Mouse (Mus musculus): ENCODE results near the gene Krtap6-5. TPM values are rescaled to one million over a fixed set of nuclear protein-coding genes. Genes with fewer than 3 reads are reported as not detected.
"Not testable (repeated sequence)": the region's sequence is repeated elsewhere in the genome, so short reads cannot be mapped to it uniquely, and the experiment has no call there.

Krtap6-5 gene
- polyA plus RNA-seq (2016; fragmentation: Nextera tagmentation; extraction: Ambion mirVana), result not detected in 2 replicates

GRCm38 (mm10) chr16:89047783-89048182 is at the start of gene Krtap6-5:
TSS of gene Krtap6-5 (minus strand) at chr16:89047883.
- no peak within 1 kb of the TSS for H3K4me3 ChIP-seq
- no peak within 1 kb of the TSS for H3K27ac ChIP-seq
- H3K36me3 ChIP-seq, result no peaks in the 10 kb centered on the region
- no peaks in the 10 kb centered on the region for H3K4me1 ChIP-seq
- no peak for ATAC-seq
- 0 out of 2 replicates have a peak, but pooled peaks cover 4% of the 10 kb centered on the region for H3K9me3 ChIP-seq (replicated peaks)
- no peaks in the 10 kb centered on the region for H3K27me3 ChIP-seq (replicated peaks)
- no peak within 1 kb of the TSS for H3K9ac ChIP-seq
- no peak within 1 kb of the TSS for H3K4me2 ChIP-seq
- WGBS (ENCODE audit: insufficient replicate concordance), result 73% methylated on average over 3 of the region's 3 CpGs

GRCm38 (mm10) chr16:89071041-89071440 is 23.4 kb upstream of the Krtap6-5 start:
- not testable (repeated sequence) for H3K27me3 ChIP-seq (replicated peaks); H3K9ac ChIP-seq; H3K4me2 ChIP-seq; H3K27ac ChIP-seq; H3K36me3 ChIP-seq; H3K4me1 ChIP-seq; ATAC-seq; H3K9me3 ChIP-seq (replicated peaks); H3K4me3 ChIP-seq
- WGBS (ENCODE audit: insufficient replicate concordance), result 51% methylated on average over 2 of the region's 2 CpGs

GRCm38 (mm10) chr16:89063902-89064301 is 16.2 kb upstream of the Krtap6-5 start, which contains the start of gene 1110025L11Rik:
TSS of gene 1110025L11Rik (minus strand) at chr16:89064002.
- H3K4me2 ChIP-seq; H3K9ac ChIP-seq; H3K4me3 ChIP-seq; H3K27ac ChIP-seq; H3K9me3 ChIP-seq (replicated peaks); ATAC-seq; H3K36me3 ChIP-seq; H3K27me3 ChIP-seq (replicated peaks); H3K4me1 ChIP-seq: not testable (repeated sequence)
- no CpG with 5 or more reads among the region's 2 CpGs for WGBS (ENCODE audit: insufficient replicate concordance)

- not testable (repeated sequence) for ATAC-seq; H3K27ac ChIP-seq; H3K4me1 ChIP-seq; H3K9me3 ChIP-seq (replicated peaks); H3K27me3 ChIP-seq (replicated peaks); H3K9ac ChIP-seq; H3K4me2 ChIP-seq; H3K4me3 ChIP-seq; H3K36me3 ChIP-seq
- WGBS (ENCODE audit: insufficient replicate concordance), result 68% methylated on average over 2 of the region's 4 CpGs
Measured at GRCm38 (mm10) chr16:89041372-89041771, 6.3 kb downstream of the Krtap6-5 start, which contains the start of gene Gm10228. TSS of gene Gm10228 (minus strand) at chr16:89041472.

GRCm38 (mm10) chr16:89031399-89031798 is 16.3 kb downstream of the Krtap6-5 start, which contains the start of gene Krtap6-1:
TSS of gene Krtap6-1 (plus strand) at chr16:89031699.
- not testable (repeated sequence) for H3K4me1 ChIP-seq; ATAC-seq; H3K27me3 ChIP-seq (replicated peaks); H3K9me3 ChIP-seq (replicated peaks); H3K9ac ChIP-seq; H3K36me3 ChIP-seq; H3K27ac ChIP-seq; H3K4me3 ChIP-seq; H3K4me2 ChIP-seq
- WGBS (ENCODE audit: insufficient replicate concordance), result 77% methylated on average over 3 of the region's 3 CpGs

GRCm38 (mm10) chr16:89014984-89015383 is 32.7 kb downstream of the Krtap6-5 start, which contains the start of gene Gm10229:
TSS of gene Gm10229 (plus strand) at chr16:89015284.
- H3K4me1 ChIP-seq; ATAC-seq; H3K36me3 ChIP-seq; H3K27me3 ChIP-seq (replicated peaks); H3K27ac ChIP-seq; H3K9me3 ChIP-seq (replicated peaks); H3K4me2 ChIP-seq; H3K4me3 ChIP-seq; H3K9ac ChIP-seq: not testable (repeated sequence)
- 78% methylated on average over 3 of the region's 3 CpGs for WGBS (ENCODE audit: insufficient replicate concordance)

- H3K36me3 ChIP-seq, result no peaks in the 10 kb centered on the region
- H3K27me3 ChIP-seq (replicated peaks), result no peaks in the 10 kb centered on the region
- H3K4me3 ChIP-seq, result no peak overlapping the region
- H3K9ac ChIP-seq, result no peak overlapping the region
- ATAC-seq, result no peak
- no peak overlapping the region for H3K4me2 ChIP-seq
- H3K9me3 ChIP-seq (replicated peaks), result no peaks in the 10 kb centered on the region
- H3K27ac ChIP-seq, result no peak overlapping the region
- 91% methylated on average over 3 of the region's 3 CpGs for WGBS (ENCODE audit: insufficient replicate concordance)
- H3K4me1 ChIP-seq, result no peaks in the 10 kb centered on the region
Measured at GRCm38 (mm10) chr16:89013973-89014372, 33.7 kb downstream of the Krtap6-5 start.

GRCm38 (mm10) chr16:89010659-89011058 is 37.0 kb downstream of the Krtap6-5 start, which contains the start of gene Krtap22-2:
TSS of gene Krtap22-2 (minus strand) at chr16:89010759.
- Histone ChIP-seq H3K27me3 (replicated peaks) (no peaks in the 10 kb centered on the region), H3K9me3 (replicated peaks) (no peaks in the 10 kb centered on the region), H3K27ac (no peak within 1 kb of the TSS), H3K9ac (no peak within 1 kb of the TSS), H3K36me3 (no peaks in the 10 kb centered on the region), H3K4me2 (no peak within 1 kb of the TSS), H3K4me3 (no peak within 1 kb of the TSS), H3K4me1 (no peaks in the 10 kb centered on the region)
- ATAC-seq, result no peak
- 68% methylated on average over 5 of the region's 5 CpGs for WGBS (ENCODE audit: insufficient replicate concordance)

Other genes with a start within 250 kb of the Krtap6-5 start
- not detected in 2 replicates for gene Gm20741, start 235.7 kb downstream of the Krtap6-5 start, polyA plus RNA-seq (2016; fragmentation: Nextera tagmentation; extraction: Ambion mirVana)
- gene Krtap15, start 227.7 kb downstream of the Krtap6-5 start, polyA plus RNA-seq (2016; fragmentation: Nextera tagmentation; extraction: Ambion mirVana), result not detected in 2 replicates
- not detected in 2 replicates for gene Krtap14, start 221.7 kb downstream of the Krtap6-5 start, polyA plus RNA-seq (2016; fragmentation: Nextera tagmentation; extraction: Ambion mirVana)
- gene Krtap19-1, start 178.5 kb downstream of the Krtap6-5 start, polyA plus RNA-seq (2016; fragmentation: Nextera tagmentation; extraction: Ambion mirVana), result not detected in 2 replicates
- not detected in 2 replicates for gene Krtap19-2, start 173.6 kb downstream of the Krtap6-5 start, polyA plus RNA-seq (2016; fragmentation: Nextera tagmentation; extraction: Ambion mirVana)
- gene Krtap19-3, start 169.8 kb downstream of the Krtap6-5 start, polyA plus RNA-seq (2016; fragmentation: Nextera tagmentation; extraction: Ambion mirVana), result not detected in 2 replicates
- gene Krtap19-4, start 162.8 kb downstream of the Krtap6-5 start, polyA plus RNA-seq (2016; fragmentation: Nextera tagmentation; extraction: Ambion mirVana), result not detected in 2 replicates
- not detected in 2 replicates for gene Krtap19-5, start 151.4 kb downstream of the Krtap6-5 start, polyA plus RNA-seq (2016; fragmentation: Nextera tagmentation; extraction: Ambion mirVana)
- not detected in 2 replicates for gene Krtap19-9b, start 115.6 kb downstream of the Krtap6-5 start, polyA plus RNA-seq (2016; fragmentation: Nextera tagmentation; extraction: Ambion mirVana)
- gene Krtap16-3, start 85.0 kb downstream of the Krtap6-5 start, polyA plus RNA-seq (2016; fragmentation: Nextera tagmentation; extraction: Ambion mirVana), result not detected in 2 replicates
- gene Krtap22-2, start 37.1 kb downstream of the Krtap6-5 start, polyA plus RNA-seq (2016; fragmentation: Nextera tagmentation; extraction: Ambion mirVana), result not detected in 2 replicates
- not detected in 2 replicates for gene Gm10229, start 32.6 kb downstream of the Krtap6-5 start, polyA plus RNA-seq (2016; fragmentation: Nextera tagmentation; extraction: Ambion mirVana)
- not detected in 2 replicates for gene Krtap6-1, start 16.2 kb downstream of the Krtap6-5 start, polyA plus RNA-seq (2016; fragmentation: Nextera tagmentation; extraction: Ambion mirVana)
- gene Gm10228, start 6.4 kb downstream of the Krtap6-5 start, polyA plus RNA-seq (2016; fragmentation: Nextera tagmentation; extraction: Ambion mirVana), result not detected in 2 replicates
- not detected in 2 replicates for gene 1110025L11Rik, start 16.1 kb upstream of the Krtap6-5 start, polyA plus RNA-seq (2016; fragmentation: Nextera tagmentation; extraction: Ambion mirVana)
- gene Krtap6-3, start 36.1 kb upstream of the Krtap6-5 start, polyA plus RNA-seq (2016; fragmentation: Nextera tagmentation; extraction: Ambion mirVana), result not detected in 2 replicates
- not detected in 2 replicates for gene Gm6358, start 93.0 kb upstream of the Krtap6-5 start, polyA plus RNA-seq (2016; fragmentation: Nextera tagmentation; extraction: Ambion mirVana)
- gene Gm10061, start 103.2 kb upstream of the Krtap6-5 start, polyA plus RNA-seq (2016; fragmentation: Nextera tagmentation; extraction: Ambion mirVana), result not detected in 2 replicates
- gene Gm9789, start 110.1 kb upstream of the Krtap6-5 start, polyA plus RNA-seq (2016; fragmentation: Nextera tagmentation; extraction: Ambion mirVana), result not detected in 2 replicates
- not detected in 2 replicates for gene Gm7735, start 121.6 kb upstream of the Krtap6-5 start, polyA plus RNA-seq (2016; fragmentation: Nextera tagmentation; extraction: Ambion mirVana)
- gene 1110057P08Rik, start 126.9 kb upstream of the Krtap6-5 start, polyA plus RNA-seq (2016; fragmentation: Nextera tagmentation; extraction: Ambion mirVana), result not detected in 2 replicates
- not detected in 2 replicates for gene Krtap20-2, start 158.0 kb upstream of the Krtap6-5 start, polyA plus RNA-seq (2016; fragmentation: Nextera tagmentation; extraction: Ambion mirVana)

Data from liver, embryonic 12.5 days (tissue).